Mouse (Mus musculus): ENCODE data around the gene Grcc10. TPM values are rescaled to one million over a fixed set of nuclear protein-coding genes. Genes with fewer than 3 reads are reported as not detected.
A peak's percentile ranks its signal among the peaks of the same experiment; 100 is the strongest.

Grcc10 gene
- 100 to 1,000 TPM; 298 to 309 TPM for total RNA-seq (2021)
- long read RNA-seq, experiment 1, transcript Grcc10-201 (3 exons, 863 nt) = major isoform, 107 of 127 reads
- long read RNA-seq, experiment 1, partial matches to known transcripts = 0 of 127 reads
- long read RNA-seq, experiment 1, other reads (novel, unspliced or antisense) = 15 of 127 reads
- long read RNA-seq, experiment 2, transcript Grcc10-201 (3 exons, 863 nt) = major isoform, 86 of 101 reads
- long read RNA-seq, experiment 2, partial matches to known transcripts = 0 of 101 reads
- long read RNA-seq, experiment 2, other reads (novel, unspliced or antisense) = 14 of 101 reads

- peak within 1 kb of the TSS; percentile 99 for H3K27ac ChIP-seq
- H3K4me3 ChIP-seq = peak within 1 kb of the TSS; percentile 64
- peak; percentile 85 to 87 for DNase-seq (ENCODE audit: extremely low spot score in 1 of 2, low spot score in 2 of 2)
- intact Hi-C loops (cut with DNase I) = loop anchor here (1.0 to 5.0 kb wide), 4 partner anchors 29 to 171 kb away; partner anchors contain the start of genes C1rb, Emg1, Lpcat3 and Phb2
- TF ChIP-seq CTCF (IDR thresholded peaks at IDR 0.05) = no peak
These were observed at the start of gene Grcc10 for GRCm38 (mm10) chr6:124740888-124741761. Grcc10 (minus strand) TSS chr6:124741374.

- intact Hi-C loops (cut with DNase I) = loop anchor here (2.0 kb wide), 1 partner anchor 15 kb away; no protein-coding TSS in a partner anchor
- H3K27ac ChIP-seq = no peak overlapping the region
- no peak overlapping the region for H3K4me3 ChIP-seq
- TF ChIP-seq CTCF (IDR thresholded peaks at IDR 0.05) = no peak
- DNase-seq (ENCODE audit: extremely low spot score in 1 of 2, low spot score in 2 of 2) = no peak
These were observed 48.9 kb upstream of the Grcc10 start for GRCm38 (mm10) chr6:124790121-124790520.

- intact Hi-C loops (cut with DNase I) = no loop called here
- DNase-seq (ENCODE audit: extremely low spot score in 1 of 2, low spot score in 2 of 2) = no peak
- no peak overlapping the region for H3K4me3 ChIP-seq
- TF ChIP-seq CTCF (IDR thresholded peaks at IDR 0.05) = no peak
- no peak overlapping the region for H3K27ac ChIP-seq
These were observed 48.3 kb upstream of the Grcc10 start for GRCm38 (mm10) chr6:124789519-124789918.

- no peak for DNase-seq (ENCODE audit: extremely low spot score in 1 of 2, low spot score in 2 of 2)
- H3K4me3 ChIP-seq = no peak overlapping the region
- H3K27ac ChIP-seq = no peak overlapping the region
- intact Hi-C loops (cut with DNase I) = no loop called here
- no peak for TF ChIP-seq CTCF (IDR thresholded peaks at IDR 0.05)
These were observed 46.5 kb upstream of the Grcc10 start for GRCm38 (mm10) chr6:124787722-124788121.

- intact Hi-C loops (cut with DNase I) = no loop called here
- no peak for TF ChIP-seq CTCF (IDR thresholded peaks at IDR 0.05)
- no peak for DNase-seq (ENCODE audit: extremely low spot score in 1 of 2, low spot score in 2 of 2)
- Histone ChIP-seq H3K4me3 (no peak overlapping the region), H3K27ac (no peak overlapping the region)
These were observed 45.7 kb upstream of the Grcc10 start for GRCm38 (mm10) chr6:124786756-124787420.

- no peak overlapping the region for H3K4me3 ChIP-seq
- DNase-seq (ENCODE audit: extremely low spot score in 1 of 2, low spot score in 2 of 2) = no peak
- intact Hi-C loops (cut with DNase I) = no loop called here
- no peak overlapping the region for H3K27ac ChIP-seq
- TF ChIP-seq CTCF (IDR thresholded peaks at IDR 0.05) = no peak
These were observed 41.3 kb upstream of the Grcc10 start for GRCm38 (mm10) chr6:124782436-124782835.

- no peak for TF ChIP-seq CTCF (IDR thresholded peaks at IDR 0.05)
- intact Hi-C loops (cut with DNase I) = no loop called here
- H3K27ac ChIP-seq = no peak overlapping the region
- no peak overlapping the region for H3K4me3 ChIP-seq
- DNase-seq (ENCODE audit: extremely low spot score in 1 of 2, low spot score in 2 of 2) = no peak
These were observed 39.7 kb upstream of the Grcc10 start for GRCm38 (mm10) chr6:124780917-124781316.

- H3K27ac ChIP-seq = no peak overlapping the region
- intact Hi-C loops (cut with DNase I) = no loop called here
These were observed 38.8 kb upstream of the Grcc10 start for GRCm38 (mm10) chr6:124779984-124780416.

GRCm38 (mm10) chr6:124779222-124779983, 38.2 kb upstream of the Grcc10 start, which contains the start of gene Lrrc23:
Lrrc23 (minus strand) TSS chr6:124779727.
- TF ChIP-seq CTCF (IDR thresholded peaks at IDR 0.05) = no peak
- Histone ChIP-seq H3K4me3 (peak within 1 kb of the TSS; percentile 36), H3K27ac (0 out of 2 replicates have a peak within 1 kb of the TSS, but pooled peaks have one; percentile 44)
- DNase-seq (ENCODE audit: extremely low spot score in 1 of 2, low spot score in 2 of 2) = peak in 1 of 2 experiments; percentile 36
- intact Hi-C loops (cut with DNase I) = no loop called here

More at GRCm38 (mm10) chr6:124779984-124780416, 38.8 kb upstream of the Grcc10 start:
- TF ChIP-seq CTCF (IDR thresholded peaks at IDR 0.05) = no peak
- no peak for DNase-seq (ENCODE audit: extremely low spot score in 1 of 2, low spot score in 2 of 2)
- peak overlapping the region; percentile 36 for H3K4me3 ChIP-seq

GRCm38 (mm10) chr6:124770511-124770910, 29.3 kb upstream of the Grcc10 start:
- Histone ChIP-seq H3K4me3 (no peak overlapping the region), H3K27ac (no peak overlapping the region)
- DNase-seq (ENCODE audit: extremely low spot score in 1 of 2, low spot score in 2 of 2) = no peak
- TF ChIP-seq CTCF (IDR thresholded peaks at IDR 0.05) = no peak
- intact Hi-C loops (cut with DNase I) = no loop called here

GRCm38 (mm10) chr6:124770013-124770412, 28.8 kb upstream of the Grcc10 start:
- intact Hi-C loops (cut with DNase I) = no loop called here
- peak overlapping the region; percentile 97 for H3K27ac ChIP-seq
- peak overlapping the region; percentile 79 for H3K4me3 ChIP-seq
- DNase-seq (ENCODE audit: extremely low spot score in 1 of 2, low spot score in 2 of 2) = no peak
- TF ChIP-seq CTCF (IDR thresholded peaks at IDR 0.05) = no peak
